Mouse (Mus musculus) adrenal gland, adult 8-10 months (tissue): ENCODE results near the gene Antxr1. TPM values are rescaled to one million over a fixed set of nuclear protein-coding genes. Genes with fewer than 3 reads are reported as not detected.

ENCODE experiments used
- DNase-seq: peaks from one replicate; pipeline ENCODE4 v3.0.0; 2022
- total RNA-seq, 4 experiments: library from RNA; stranded (reverse); gene quantifications; 2 replicates each; pipeline ENCODE4 v1.2.4; 2022

Gene Antxr1
- total RNA-seq, 4 experiments from 2014 or later = 13.9 to 22.5 (median 18.3) TPM

- no peak for DNase-seq
Observed at GRCm38 (mm10) chr6:87184418-87184817, 151.2 kb downstream of the Antxr1 start.

GRCm38 (mm10) chr6:87183981-87184380 is 151.6 kb downstream of the Antxr1 start:
- DNase-seq = no peak

GRCm38 (mm10) chr6:87183159-87183558 is 152.5 kb downstream of the Antxr1 start:
- DNase-seq = peak; percentile 27

GRCm38 (mm10) chr6:87182736-87183135 is 152.9 kb downstream of the Antxr1 start:
- no peak for DNase-seq

GRCm38 (mm10) chr6:87171461-87171860 is 164.2 kb downstream of the Antxr1 start:
- DNase-seq = no peak

- DNase-seq = no peak
Observed at GRCm38 (mm10) chr6:87170875-87171274, 164.7 kb downstream of the Antxr1 start.

GRCm38 (mm10) chr6:87170277-87170676 is 165.3 kb downstream of the Antxr1 start:
- no peak for DNase-seq

- DNase-seq = peak; percentile 50
Observed at GRCm38 (mm10) chr6:87168021-87168420, 167.6 kb downstream of the Antxr1 start.

- DNase-seq = no peak
Observed at GRCm38 (mm10) chr6:87166673-87167305, 168.8 kb downstream of the Antxr1 start.

GRCm38 (mm10) chr6:87165536-87166311 is 169.9 kb downstream of the Antxr1 start:
- no peak for DNase-seq

GRCm38 (mm10) chr6:87161391-87162263 is 174.0 kb downstream of the Antxr1 start:
- DNase-seq = no peak

GRCm38 (mm10) chr6:87160196-87160595 is 175.4 kb downstream of the Antxr1 start:
- no peak for DNase-seq

- DNase-seq = no peak
Observed at GRCm38 (mm10) chr6:87158062-87158623, 177.5 kb downstream of the Antxr1 start.

GRCm38 (mm10) chr6:87153836-87154235 is 181.8 kb downstream of the Antxr1 start:
- no peak for DNase-seq

GRCm38 (mm10) chr6:87153231-87153580 is 182.4 kb downstream of the Antxr1 start:
- no peak for DNase-seq

- DNase-seq = no peak
Observed at GRCm38 (mm10) chr6:87152461-87153230, 183.0 kb downstream of the Antxr1 start.

- DNase-seq = no peak
Observed at GRCm38 (mm10) chr6:87151427-87151826, 184.2 kb downstream of the Antxr1 start.

GRCm38 (mm10) chr6:87150471-87150870 is 185.2 kb downstream of the Antxr1 start:
- DNase-seq = no peak

- DNase-seq = no peak
Observed at GRCm38 (mm10) chr6:87147921-87148320, 187.7 kb downstream of the Antxr1 start.

GRCm38 (mm10) chr6:87143594-87143993 is 192.0 kb downstream of the Antxr1 start:
- peak; percentile 37 for DNase-seq

GRCm38 (mm10) chr6:87142239-87142638 is 193.4 kb downstream of the Antxr1 start:
- no peak for DNase-seq
